Mouse (Mus musculus): ENCODE measurements around the gene Ell. TPM values are rescaled to one million over a fixed set of nuclear protein-coding genes. Genes with fewer than 3 reads are reported as not detected.

Gene Ell
- polyA plus RNA-seq, 3 experiments from 2014 or later: 30.5 to 37.0 (median 35.6) TPM

GRCm38 (mm10) chr8:70538633-70539076, 602 bp upstream of the Ell start:
- ATAC-seq: peak; percentile 73

- ATAC-seq: no peak
These were observed 803 bp downstream of the Ell start for GRCm38 (mm10) chr8:70540013-70540506.

GRCm38 (mm10) chr8:70540507-70541071, 1.3 kb downstream of the Ell start:
- no peak for ATAC-seq

- no peak for ATAC-seq
These were observed 1.8 kb downstream of the Ell start for GRCm38 (mm10) chr8:70541081-70541480.

GRCm38 (mm10) chr8:70544200-70544687, 5.0 kb downstream of the Ell start:
- ATAC-seq: no peak

GRCm38 (mm10) chr8:70546412-70546811, 7.2 kb downstream of the Ell start:
- no peak for ATAC-seq

GRCm38 (mm10) chr8:70547762-70548161, 8.5 kb downstream of the Ell start:
- ATAC-seq: no peak

- peak; percentile 82 for ATAC-seq
These were observed 10.3 kb downstream of the Ell start for GRCm38 (mm10) chr8:70549412-70550184.

- no peak for ATAC-seq
These were observed 12.4 kb downstream of the Ell start for GRCm38 (mm10) chr8:70551558-70552161.

GRCm38 (mm10) chr8:70552836-70553235, 13.6 kb downstream of the Ell start:
- ATAC-seq: no peak

GRCm38 (mm10) chr8:70553740-70554139, 14.5 kb downstream of the Ell start:
- ATAC-seq: no peak

GRCm38 (mm10) chr8:70555079-70555747, 16.0 kb downstream of the Ell start:
- ATAC-seq: no peak

- ATAC-seq: peak; percentile 56
These were observed 19.1 kb downstream of the Ell start for GRCm38 (mm10) chr8:70558334-70558733.

GRCm38 (mm10) chr8:70558983-70559382, 19.7 kb downstream of the Ell start:
- no peak for ATAC-seq

GRCm38 (mm10) chr8:70560096-70560495, 20.8 kb downstream of the Ell start:
- no peak for ATAC-seq

- ATAC-seq: no peak
These were observed 21.3 kb downstream of the Ell start for GRCm38 (mm10) chr8:70560564-70560963.

GRCm38 (mm10) chr8:70561357-70561756, 22.1 kb downstream of the Ell start:
- no peak for ATAC-seq

- no peak for ATAC-seq
These were observed 22.7 kb downstream of the Ell start for GRCm38 (mm10) chr8:70561809-70562535.

- ATAC-seq: no peak
These were observed 23.5 kb downstream of the Ell start for GRCm38 (mm10) chr8:70562802-70563201.

- ATAC-seq: no peak
These were observed 24.6 kb downstream of the Ell start for GRCm38 (mm10) chr8:70563763-70564387.

GRCm38 (mm10) chr8:70564696-70565235, 25.5 kb downstream of the Ell start:
- no peak for ATAC-seq
